Mouse (Mus musculus) erythroid progenitor cell, adult 5-6 weeks (primary cell): ENCODE data around the gene Trmt2a. TPM values are rescaled to one million over a fixed set of nuclear protein-coding genes. Genes with fewer than 3 reads are reported as not detected.

ENCODE experiments used
- ATAC-seq: replicated peaks from 2 replicates; pipeline ENCODE4 v1.8.0; 2016; ENCODE audit warnings: moderate number of reproducible peaks, mild to moderate bottlenecking, moderate TSS enrichment, inconsistent platforms; ENCODE audit not compliant: poor library complexity, low FRiP score, severe bottlenecking
- total RNA-seq, 2 experiments: library from RNA; stranded (forward) in 1 of 2; stranded (reverse) in 1 of 2; fragments of 150-400 nt in 1 of 2; fragments of 186-747, 209-891 nt in 1 of 2; gene quantifications; 2 replicates each; pipeline versions ENCODE4 v1.2.3 to v1.2.4; 2015 to 2017; ENCODE audit warnings: low replicate concordance in 2 of 2

The Trmt2a gene
- 51.2 and 52.4 TPM in 2 replicates for total RNA-seq (2015; ENCODE audit: low replicate concordance)
- total RNA-seq (2017; ENCODE audit: low replicate concordance) = 20.2 and 30.0 TPM in 2 replicates

- ATAC-seq = peak; percentile 91
These were observed at the start of gene Trmt2a, which contains the start of gene Ranbp1 for GRCm38 (mm10) chr16:18248433-18249363. Gene Trmt2a (plus strand): TSS chr16:18248679. Gene Ranbp1 (minus strand): TSS chr16:18248732.

- no peak for ATAC-seq
These were observed 48.4 kb upstream of the Trmt2a start for GRCm38 (mm10) chr16:18200062-18200461.

GRCm38 (mm10) chr16:18201620-18202019 lies 46.9 kb upstream of the Trmt2a start:
- ATAC-seq = no peak

GRCm38 (mm10) chr16:18202061-18202460 lies 46.4 kb upstream of the Trmt2a start:
- no peak for ATAC-seq

- ATAC-seq = no peak
These were observed 44.9 kb upstream of the Trmt2a start for GRCm38 (mm10) chr16:18203430-18204091.

- no peak for ATAC-seq
These were observed 37.6 kb upstream of the Trmt2a start for GRCm38 (mm10) chr16:18210701-18211416.

GRCm38 (mm10) chr16:18211417-18212171 lies 36.9 kb upstream of the Trmt2a start:
- peak; percentile 64; the same call in 1 of the 2 replicates for ATAC-seq

- ATAC-seq = no peak
These were observed 34.8 kb upstream of the Trmt2a start for GRCm38 (mm10) chr16:18213689-18214088.

- no peak for ATAC-seq
These were observed 33.6 kb upstream of the Trmt2a start for GRCm38 (mm10) chr16:18214858-18215257.

GRCm38 (mm10) chr16:18217579-18217978 lies 30.9 kb upstream of the Trmt2a start, which contains the start of gene Ccdc188:
Gene Ccdc188 (plus strand): TSS chr16:18217879.
- no peak for ATAC-seq

GRCm38 (mm10) chr16:18218580-18218996 lies 29.9 kb upstream of the Trmt2a start:
- no peak for ATAC-seq

GRCm38 (mm10) chr16:18220001-18220400 lies 28.5 kb upstream of the Trmt2a start:
- ATAC-seq = no peak

GRCm38 (mm10) chr16:18220856-18221542 lies 27.5 kb upstream of the Trmt2a start:
- no peak for ATAC-seq

GRCm38 (mm10) chr16:18221543-18221898 lies 27.0 kb upstream of the Trmt2a start:
- ATAC-seq = no peak

GRCm38 (mm10) chr16:18222188-18222587 lies 26.3 kb upstream of the Trmt2a start:
- no peak for ATAC-seq

GRCm38 (mm10) chr16:18227187-18227586 lies 21.3 kb upstream of the Trmt2a start:
- no peak for ATAC-seq

- ATAC-seq = no peak
These were observed 20.5 kb upstream of the Trmt2a start for GRCm38 (mm10) chr16:18227897-18228422.

- ATAC-seq = no peak
These were observed 19.6 kb upstream of the Trmt2a start for GRCm38 (mm10) chr16:18228856-18229255.

GRCm38 (mm10) chr16:18229622-18230021 lies 18.9 kb upstream of the Trmt2a start:
- ATAC-seq = no peak
